Mouse (Mus musculus) heart, postnatal 0 days (tissue): Measurements from ENCODE around the gene Mia2. TPM values are rescaled to one million over a fixed set of nuclear protein-coding genes. Genes with fewer than 3 reads are reported as not detected.

Source experiments
- ATAC-seq: fragments of 200-750 bp; cut with Nextera tagmentation; 2 replicates; pipeline ENCODE4 v1.8.0; 2017; ENCODE audit warnings: low read depth, moderate number of reproducible peaks, moderate library complexity; ENCODE audit not compliant: insufficient read depth
- DNase-seq: peaks from one replicate; pipeline ENCODE4 v3.0.0-alpha.2; 2016; ENCODE audit warnings: low spot score
- H3K27ac ChIP-seq: fragments of 300-500 bp; sonication (generic); 2 replicates; pipeline ENCODE4 v1.5.1; 2014; ENCODE audit warnings: low read depth, mild to moderate bottlenecking
- H3K27me3 ChIP-seq: fragments of 300-500 bp; sonication (generic); 2 replicates; pipeline ENCODE4 v1.6.1; 2014; ENCODE audit warnings: low read length, mixed read lengths; ENCODE audit not compliant: control insufficient read depth, insufficient read depth
- H3K36me3 ChIP-seq: fragments of 300-500 bp; sonication (generic); replicated peaks from 2 replicates; pipeline ENCODE4 v1.6.1; 2014; ENCODE audit warnings: low read length, mixed read lengths; ENCODE audit not compliant: control insufficient read depth, insufficient read depth
- H3K4me1 ChIP-seq: fragments of 300-500 bp; sonication (generic); 2 replicates; pipeline ENCODE4 v1.6.1; 2014; ENCODE audit warnings: antibody characterized with exemption; ENCODE audit not compliant: control insufficient read depth, insufficient read depth
- H3K4me2 ChIP-seq: fragments of 300-500 bp; sonication (generic); 2 replicates; pipeline ENCODE4 v1.6.1; 2014; ENCODE audit warnings: low read depth, mild to moderate bottlenecking, low read length, moderate library complexity
- H3K4me3 ChIP-seq: fragments of 300-500 bp; sonication (generic); 2 replicates; pipeline ENCODE4 v1.5.1; 2014; ENCODE audit warnings: low read depth, low read length
- H3K9ac ChIP-seq: fragments of 300-500 bp; sonication (generic); replicated peaks from 2 replicates; pipeline ENCODE4 v1.6.1; 2014; ENCODE audit warnings: low read depth, low read length, mixed read lengths
- H3K9me3 ChIP-seq: fragments of 300-500 bp; sonication (generic); replicated peaks from 2 replicates; pipeline ENCODE4 v1.6.1; 2016; ENCODE audit warnings: low read length; ENCODE audit not compliant: control insufficient read depth
- CTCF ChIP-seq: IDR thresholded peaks from 2 replicates; pipeline ENCODE4 v1.5.1; 2016; ENCODE audit warnings: antibody characterized with exemption, control low read depth, low read depth
- EP300 ChIP-seq: IDR thresholded peaks from 2 replicates; pipeline ENCODE4 v1.6.1; 2016; ENCODE audit warnings: antibody characterized with exemption, low read depth
- WGBS: fragments of 180-500 bp; shearing (Covaris S2); extraction: QIAGEN DNeasy Blood & Tissue Kit; methylation state at CpG from one replicate; pipeline ENCODE4 v1.1.7; 2014; 5-methylcytosine and 5-hydroxymethylcytosine counted together
- polyA plus RNA-seq: library from polyadenylated mRNA; unstranded; fragments of >200 nt; fragmentation: Nextera tagmentation; extraction: Ambion mirVana; gene quantifications from 2 replicates; pipeline ENCODE4 v1.2.1, GENCODE M21; 2015
- total RNA-seq: library from RNA; depleted of rRNA; stranded (reverse); fragments of >200 nt; gene quantifications from 2 replicates; pipeline ENCODE4 v1.2.3, GENCODE M21; 2014; ENCODE audit warnings: low replicate concordance

Gene Mia2
- total and polyA plus RNA-seq, 2 experiments from 2014 or later, result 25.4 to 43.8 TPM

- H3K27me3 ChIP-seq, result no peaks in the 10 kb centered on the region
- no peak for DNase-seq
- no peak overlapping the region for H3K9ac ChIP-seq
- peaks cover 71% of the 10 kb centered on the region for H3K36me3 ChIP-seq
- H3K9me3 ChIP-seq, result no peaks in the 10 kb centered on the region
- TF ChIP-seq EP300 (no peak), CTCF (no peak)
- no peak overlapping the region for H3K4me3 ChIP-seq
- H3K4me2 ChIP-seq, result no peak overlapping the region
- no peaks in the 10 kb centered on the region for H3K4me1 ChIP-seq
- no peak overlapping the region for H3K27ac ChIP-seq
- 77% methylated on average over 12 of the region's 12 CpGs for WGBS
- no peak for ATAC-seq
Observed at GRCm38 (mm10) chr12:59188086-59188682, 92.6 kb downstream of the Mia2 start.

GRCm38 (mm10) chr12:59193637-59194036 lies 98.0 kb downstream of the Mia2 start:
- Histone ChIP-seq H3K9me3 (no peaks in the 10 kb centered on the region), H3K4me2 (no peak overlapping the region), H3K4me3 (no peak overlapping the region), H3K27ac (no peak overlapping the region), H3K36me3 (peaks cover 30% of the 10 kb centered on the region), H3K9ac (no peak overlapping the region), H3K4me1 (0 out of 2 replicates have a peak, but pooled peaks cover 4% of the 10 kb centered on the region), H3K27me3 (no peaks in the 10 kb centered on the region)
- DNase-seq, result no peak
- no peak for TF ChIP-seq EP300
- no peak for TF ChIP-seq CTCF
- ATAC-seq, result no peak
- 80% methylated on average over 3 of the region's 3 CpGs for WGBS

- Histone ChIP-seq H3K9me3 (no peaks in the 10 kb centered on the region), H3K27me3 (no peaks in the 10 kb centered on the region), H3K4me1 (0 out of 2 replicates have a peak, but pooled peaks cover 7% of the 10 kb centered on the region), H3K27ac (no peak overlapping the region; the same call in 1 of the 2 replicates), H3K9ac (no peak overlapping the region), H3K4me3 (no peak overlapping the region), H3K36me3 (peaks cover 28% of the 10 kb centered on the region), H3K4me2 (no peak overlapping the region)
- 37% methylated on average over 9 of the region's 9 CpGs for WGBS
- TF ChIP-seq EP300 (no peak), CTCF (no peak)
- ATAC-seq, result no peak
- DNase-seq, result no peak
Observed at GRCm38 (mm10) chr12:59194341-59195003, 98.9 kb downstream of the Mia2 start.

- Histone ChIP-seq H3K4me2 (no peak overlapping the region), H3K9me3 (no peaks in the 10 kb centered on the region), H3K27me3 (no peaks in the 10 kb centered on the region), H3K4me3 (no peak overlapping the region), H3K4me1 (0 out of 2 replicates have a peak, but pooled peaks cover 7% of the 10 kb centered on the region), H3K9ac (no peak overlapping the region), H3K27ac (no peak overlapping the region), H3K36me3 (peaks cover 30% of the 10 kb centered on the region)
- no peak for ATAC-seq
- TF ChIP-seq EP300, result no peak
- TF ChIP-seq CTCF, result no peak
- 76% methylated on average over 4 of the region's 4 CpGs for whole genome bisulfite sequencing
- no peak for DNase-seq
Observed at GRCm38 (mm10) chr12:59195065-59195464, 99.5 kb downstream of the Mia2 start.

- no peak overlapping the region for H3K27ac ChIP-seq
- no peak for TF ChIP-seq EP300
- TF ChIP-seq CTCF, result no peak
- H3K36me3 ChIP-seq, result peaks cover 24% of the 10 kb centered on the region
- 0 out of 2 replicates have a peak, but pooled peaks cover 7% of the 10 kb centered on the region for H3K4me1 ChIP-seq
- WGBS, result 95% methylated on average over 4 of the region's 4 CpGs
- no peak overlapping the region for H3K9ac ChIP-seq
- no peak overlapping the region for H3K4me2 ChIP-seq
- H3K9me3 ChIP-seq, result no peaks in the 10 kb centered on the region
- H3K4me3 ChIP-seq, result no peak overlapping the region
- no peaks in the 10 kb centered on the region for H3K27me3 ChIP-seq
- DNase-seq, result no peak
- no peak for ATAC-seq
Observed at GRCm38 (mm10) chr12:59195941-59196340, 100.3 kb downstream of the Mia2 start.
